19 mouse cellular contexts compared by ENCODE assay signal in the genomic region with DNA sequence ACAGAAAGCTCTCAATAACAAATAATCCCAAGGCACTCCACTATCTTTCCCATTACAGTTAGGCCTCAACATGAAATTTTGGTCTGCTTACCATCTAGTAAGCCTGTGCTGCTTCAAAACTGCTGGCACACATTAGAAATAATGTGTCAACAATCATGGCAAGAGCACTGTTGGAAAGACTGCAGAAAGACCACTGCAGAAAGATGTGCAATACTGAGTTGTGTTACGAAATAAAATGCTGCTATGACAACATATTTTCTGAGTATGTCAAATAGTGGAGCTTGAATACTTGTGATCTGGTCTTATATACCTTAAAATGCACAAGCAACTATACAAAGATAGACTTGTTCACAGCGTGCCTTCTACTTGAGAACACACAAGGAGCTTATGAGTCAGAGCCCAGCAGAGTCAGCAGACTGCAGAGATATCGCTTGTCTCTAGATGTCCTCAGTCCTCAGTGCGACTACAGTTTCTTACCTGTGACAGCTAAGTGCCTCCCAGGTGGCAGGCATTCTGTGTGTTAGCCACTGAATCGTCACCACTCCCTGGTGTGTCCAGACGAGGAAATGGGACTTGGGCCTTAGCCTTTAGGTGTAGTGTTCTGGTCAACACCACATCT. TPM values are rescaled to one million over a fixed set of nuclear protein-coding genes. Genes with fewer than 3 reads are reported as not detected.
DNase-seq lines count a peak whose midpoint lies in the region; ATAC-seq and TF ChIP-seq lines count a peak whose summit lies in the region.
"Had no signal": no experiment of that assay in that cellular context is flagged by ENCODE, and none has a peak within 500 bp of the region (broad histone marks: within the 10 kb centered on the region; RNA-seq: fewer than 3 reads in every experiment).

No protein-coding gene starts in this region.

- TF ChIP-seq CTCF in layer of hippocampus, adult 2 months (conservative IDR thresholded peaks at IDR 0.05) = no peak

- H3K27ac ChIP-seq in layer of hippocampus, adult 2 months = peak overlapping the region; percentile 7; the same call in 1 of the 2 replicates
- H3K27ac ChIP-seq: embryonic facial prominence, embryonic 10.5 days; forebrain, embryonic 13.5 days; heart, adult 2 months; heart, embryonic 15.5 days; hindbrain, embryonic 10.5 days; hindbrain, embryonic 14.5 days had no signal

- ATAC-seq in megakaryocyte progenitor cell, adult 5-6 weeks (replicated peaks; ENCODE audit: poor library complexity) = peak; percentile 54
- ATAC-seq in megakaryocyte, adult 5-6 weeks (ENCODE audit: poor library complexity, severe bottlenecking) = no peak
- ATAC-seq: CD4-positive, CD25-positive, alpha-beta regulatory T cell, adult 4 months; forebrain, embryonic 13.5 days; forebrain, postnatal 0 days had no signal

- DNase-seq in layer of hippocampus, adult 2 months (ENCODE audit: low spot score in 2 of 2) = no peak
- DNase-seq in layer of hippocampus, postnatal 14 days (ENCODE audit: low spot score in 2 of 2) = no peak
- peak; percentile 57 for DNase-seq in adipocyte (ENCODE audit: low spot score)
- DNase-seq in urinary bladder, postnatal 4 days (ENCODE audit: low spot score in 2 of 2) = no peak
- DNase-seq: adrenal gland, postnatal 14 days; B cell, adult 2 months; cerebellum, adult 2 months; cerebellum, postnatal 10 days; forebrain, postnatal 0 days; gastrocnemius, postnatal 36 days; heart, adult 2 months had no signal

- no peak overlapping the region for H3K4me3 ChIP-seq in layer of hippocampus, adult 2 months
- H3K4me3 ChIP-seq: embryonic facial prominence, embryonic 10.5 days; forebrain, embryonic 13.5 days; heart, adult 2 months; heart, embryonic 15.5 days; hindbrain, embryonic 10.5 days had no signal

RNA-seq across cellular contexts. Expression of a gene that starts 18.7 kb away (rescaled TPM):
- 100 to 1,000 TPM; 386 to 390 TPM for total RNA-seq in layer of hippocampus, adult 2 months (2021)
- total RNA-seq in layer of hippocampus, postnatal 14 days (2021) = 100 to 1,000 TPM; 340 to 354 TPM
- total RNA-seq in megakaryocyte progenitor cell, adult 5-6 weeks (2015) = 577 and 581 TPM in 2 replicates
- 672 and 752 TPM in 2 replicates for total RNA-seq in megakaryocyte progenitor cell, adult 5-6 weeks (2017)
- total RNA-seq in megakaryocyte, adult 5-6 weeks (2015) = 695 and 733 TPM in 2 replicates
- total RNA-seq in megakaryocyte, adult 5-6 weeks (2017) = 791 and 806 TPM in 2 replicates

RNA-seq across cellular contexts. Expression of a gene that starts 45.1 kb away (rescaled TPM):
- 10 to 100 TPM; 53.8 to 59.4 TPM for total RNA-seq in layer of hippocampus, adult 2 months (2021)
- 10 to 100 TPM; 46.3 to 51.9 TPM for total RNA-seq in layer of hippocampus, postnatal 14 days (2021)
- 64.0 and 67.2 TPM in 2 replicates for total RNA-seq in megakaryocyte progenitor cell, adult 5-6 weeks (2015)
- 14.1 and 18.5 TPM in 2 replicates for total RNA-seq in megakaryocyte progenitor cell, adult 5-6 weeks (2017)
- 51.5 and 58.4 TPM in 2 replicates for total RNA-seq in megakaryocyte, adult 5-6 weeks (2015)
- 19.2 and 29.1 TPM in 2 replicates for total RNA-seq in megakaryocyte, adult 5-6 weeks (2017)
